Mouse (Mus musculus) stomach, embryonic 16.5 days (tissue): ENCODE measurements around the gene Acyp1. TPM values are rescaled to one million over a fixed set of nuclear protein-coding genes. Genes with fewer than 3 reads are reported as not detected.

Experiments used
- ATAC-seq: fragments of 200-750 bp; cut with Nextera tagmentation; 2 replicates; pipeline ENCODE4 v1.8.0; 2017; ENCODE audit warnings: moderate number of reproducible peaks, moderate TSS enrichment; ENCODE audit not compliant: insufficient read depth, low FRiP score
- H3K27ac ChIP-seq: fragments of 300-500 bp; sonication (generic); 2 replicates; pipeline ENCODE4 v1.5.1; 2014; ENCODE audit warnings: low read length
- H3K27me3 ChIP-seq: fragments of 300-500 bp; sonication (generic); 2 replicates; pipeline ENCODE4 v1.6.1; 2014; ENCODE audit warnings: low read length, control low read depth, mixed read lengths; ENCODE audit not compliant: control insufficient read depth, insufficient read depth
- H3K36me3 ChIP-seq: fragments of 300-500 bp; sonication (generic); 2 replicates; pipeline ENCODE4 v1.6.1; 2014; ENCODE audit warnings: low read length; ENCODE audit not compliant: control insufficient read depth, insufficient read depth
- H3K4me1 ChIP-seq: fragments of 300-500 bp; sonication (generic); 2 replicates; pipeline ENCODE4 v1.6.1; 2014; ENCODE audit warnings: low read length, control low read depth, mixed read lengths; ENCODE audit not compliant: control insufficient read depth, insufficient read depth
- H3K4me2 ChIP-seq: fragments of 300-500 bp; sonication (generic); 2 replicates; pipeline ENCODE4 v1.6.1; 2014; ENCODE audit warnings: low read depth, low read length, mixed read lengths
- H3K4me3 ChIP-seq: fragments of 300-500 bp; sonication (generic); replicated peaks from 2 replicates; pipeline ENCODE4 v1.5.1; 2014; ENCODE audit warnings: mild to moderate bottlenecking, low read length
- H3K9ac ChIP-seq: fragments of 300-500 bp; sonication (generic); 2 replicates; pipeline ENCODE4 v1.6.1; 2014; ENCODE audit warnings: low read length
- H3K9me3 ChIP-seq: fragments of 300-500 bp; sonication (generic); replicated peaks from 2 replicates; pipeline ENCODE4 v1.6.1; 2016; ENCODE audit warnings: low read length, control low read depth; ENCODE audit not compliant: control insufficient read depth
- WGBS: fragments of 180-500 bp; shearing (Covaris S2); extraction: QIAGEN DNeasy Blood & Tissue Kit; methylation state at CpG from one replicate; pipeline ENCODE4 v1.1.7; 2014; 5-methylcytosine and 5-hydroxymethylcytosine counted together
- polyA plus RNA-seq: library from polyadenylated mRNA; unstranded; fragments of >200 nt; fragmentation: Nextera tagmentation; extraction: Ambion mirVana; gene quantifications from 2 replicates; pipeline ENCODE4 v1.2.1, GENCODE M21; 2015

The Acyp1 gene
- polyA plus RNA-seq, 1 experiment from 2014 or later = 50.6 TPM

GRCm38 (mm10) chr12:85266248-85266647 is 22.0 kb downstream of the Acyp1 start:
- Histone ChIP-seq H3K36me3 (no peaks in the 10 kb centered on the region), H3K27me3 (no peaks in the 10 kb centered on the region), H3K4me1 (peaks cover 20% of the 10 kb centered on the region; the same call in 1 of the 2 replicates), H3K9me3 (no peaks in the 10 kb centered on the region; the same call in 1 of the 2 replicates), H3K4me3 (no peak overlapping the region), H3K27ac (no peak overlapping the region), H3K4me2 (no peak overlapping the region), H3K9ac (no peak overlapping the region)
- 79% methylated on average over 3 of the region's 3 CpGs for WGBS
- no peak for ATAC-seq

GRCm38 (mm10) chr12:85264940-85265339 is 23.3 kb downstream of the Acyp1 start:
- H3K4me2 ChIP-seq = no peak overlapping the region
- no peak; the same call in 1 of the 2 replicates for ATAC-seq
- H3K9me3 ChIP-seq = no peaks in the 10 kb centered on the region; the same call in 1 of the 2 replicates
- H3K9ac ChIP-seq = no peak overlapping the region
- H3K4me1 ChIP-seq = peaks cover 20% of the 10 kb centered on the region; the same call in 1 of the 2 replicates
- 38% methylated on average over 7 of the region's 7 CpGs for WGBS
- no peak overlapping the region for H3K4me3 ChIP-seq
- H3K36me3 ChIP-seq = no peaks in the 10 kb centered on the region
- peak overlapping the region; percentile 42; the same call in 1 of the 2 replicates for H3K27ac ChIP-seq
- H3K27me3 ChIP-seq = no peaks in the 10 kb centered on the region

- H3K9me3 ChIP-seq = no peaks in the 10 kb centered on the region; the same call in 1 of the 2 replicates
- peaks cover 20% of the 10 kb centered on the region; the same call in 1 of the 2 replicates for H3K4me1 ChIP-seq
- ATAC-seq = peak; percentile 74; the same call in 1 of the 2 replicates
- H3K9ac ChIP-seq = no peak overlapping the region
- H3K4me3 ChIP-seq = no peak overlapping the region
- peak overlapping the region; percentile 73 for H3K27ac ChIP-seq
- no peaks in the 10 kb centered on the region for H3K27me3 ChIP-seq
- H3K36me3 ChIP-seq = no peaks in the 10 kb centered on the region
- H3K4me2 ChIP-seq = no peak overlapping the region
- 51% methylated on average over 8 of the region's 8 CpGs for WGBS
Measured at GRCm38 (mm10) chr12:85264531-85264930, 23.7 kb downstream of the Acyp1 start.

GRCm38 (mm10) chr12:85263190-85263589 is 25.0 kb downstream of the Acyp1 start:
- Histone ChIP-seq H3K27me3 (no peaks in the 10 kb centered on the region), H3K4me3 (no peak overlapping the region), H3K9me3 (no peaks in the 10 kb centered on the region; the same call in 1 of the 2 replicates), H3K4me2 (no peak overlapping the region), H3K27ac (peak overlapping the region; percentile 34), H3K36me3 (no peaks in the 10 kb centered on the region), H3K4me1 (peaks cover 20% of the 10 kb centered on the region; the same call in 1 of the 2 replicates), H3K9ac (no peak overlapping the region)
- ATAC-seq = 0 out of 2 replicates have a peak, but pooled peaks have one; percentile 22
- WGBS = 66% methylated on average over 5 of the region's 5 CpGs

- H3K9ac ChIP-seq = no peak overlapping the region
- H3K27ac ChIP-seq = peak overlapping the region; percentile 34; the same call in 1 of the 2 replicates
- no peaks in the 10 kb centered on the region for H3K36me3 ChIP-seq
- ATAC-seq = peak; percentile 90
- H3K9me3 ChIP-seq = no peaks in the 10 kb centered on the region
- 34% methylated on average over 10 of the region's 10 CpGs for WGBS
- no peak overlapping the region for H3K4me3 ChIP-seq
- no peak overlapping the region for H3K4me2 ChIP-seq
- H3K4me1 ChIP-seq = peaks cover 20% of the 10 kb centered on the region; the same call in 1 of the 2 replicates
- H3K27me3 ChIP-seq = no peaks in the 10 kb centered on the region
Measured at GRCm38 (mm10) chr12:85262489-85262888, 25.7 kb downstream of the Acyp1 start.

GRCm38 (mm10) chr12:85257008-85257639 is 31.1 kb downstream of the Acyp1 start:
- H3K4me2 ChIP-seq = no peak overlapping the region
- ATAC-seq = no peak
- H3K36me3 ChIP-seq = no peaks in the 10 kb centered on the region
- H3K27me3 ChIP-seq = no peaks in the 10 kb centered on the region
- peaks cover 8% of the 10 kb centered on the region; the same call in 1 of the 2 replicates for H3K4me1 ChIP-seq
- no peak overlapping the region for H3K4me3 ChIP-seq
- H3K9me3 ChIP-seq = no peaks in the 10 kb centered on the region
- WGBS = 80% methylated on average over 7 of the region's 7 CpGs
- H3K9ac ChIP-seq = no peak overlapping the region
- peak overlapping the region; percentile 21; the same call in 1 of the 2 replicates for H3K27ac ChIP-seq

- H3K9ac ChIP-seq = 0 out of 2 replicates have a peak overlapping the region, but pooled peaks have one; percentile 9
- WGBS = 61% methylated on average over 7 of the region's 7 CpGs
- H3K27me3 ChIP-seq = no peaks in the 10 kb centered on the region
- H3K4me1 ChIP-seq = 0 out of 2 replicates have a peak, but pooled peaks cover 6% of the 10 kb centered on the region
- ATAC-seq = no peak
- H3K4me3 ChIP-seq = no peak overlapping the region
- no peaks in the 10 kb centered on the region for H3K9me3 ChIP-seq
- no peak overlapping the region for H3K4me2 ChIP-seq
- H3K36me3 ChIP-seq = no peaks in the 10 kb centered on the region
- no peak overlapping the region for H3K27ac ChIP-seq
Measured at GRCm38 (mm10) chr12:85256074-85256751, 32.0 kb downstream of the Acyp1 start.

GRCm38 (mm10) chr12:85252083-85252482 is 36.2 kb downstream of the Acyp1 start:
- no peak for ATAC-seq
- 77% methylated on average over 3 of the region's 3 CpGs for WGBS
- Histone ChIP-seq H3K36me3 (no peaks in the 10 kb centered on the region), H3K27me3 (no peaks in the 10 kb centered on the region), H3K4me1 (0 out of 2 replicates have a peak, but pooled peaks cover 4% of the 10 kb centered on the region), H3K27ac (no peak overlapping the region), H3K4me2 (no peak overlapping the region), H3K9ac (no peak overlapping the region), H3K4me3 (no peak overlapping the region), H3K9me3 (no peaks in the 10 kb centered on the region)

- 93% methylated on average over 5 of the region's 5 CpGs for WGBS
- Histone ChIP-seq H3K36me3 (no peaks in the 10 kb centered on the region), H3K27ac (no peak overlapping the region), H3K9me3 (no peaks in the 10 kb centered on the region), H3K4me2 (no peak overlapping the region), H3K4me3 (no peak overlapping the region), H3K27me3 (no peaks in the 10 kb centered on the region), H3K4me1 (no peaks in the 10 kb centered on the region), H3K9ac (no peak overlapping the region)
- no peak for ATAC-seq
Measured at GRCm38 (mm10) chr12:85237553-85237952, 50.7 kb downstream of the Acyp1 start.
